Mouse (Mus musculus) kidney, postnatal 0 days (tissue): ENCODE measurements around the gene Mad2l2. TPM values are rescaled to one million over a fixed set of nuclear protein-coding genes. Genes with fewer than 3 reads are reported as not detected.

ENCODE experiments used
- ATAC-seq: fragments of 200-750 bp; cut with Nextera tagmentation; replicated peaks from 2 replicates; pipeline ENCODE4 v1.8.0; 2017; ENCODE audit warnings: low read depth, moderate number of reproducible peaks, moderate TSS enrichment, moderate library complexity; ENCODE audit not compliant: low FRiP score
- DNase-seq: peaks from one replicate; pipeline ENCODE4 v3.0.0-alpha.2; 2016; ENCODE audit warnings: low spot score
- H3K27ac ChIP-seq: fragments of 300-500 bp; sonication (generic); 2 replicates; pipeline ENCODE4 v1.5.1; 2014; ENCODE audit warnings: mild to moderate bottlenecking
- H3K27me3 ChIP-seq: fragments of 300-500 bp; sonication (generic); 2 replicates; pipeline ENCODE4 v1.6.1; 2014; ENCODE audit warnings: low read length, mixed read lengths; ENCODE audit not compliant: insufficient read depth
- H3K36me3 ChIP-seq: fragments of 300-500 bp; sonication (generic); 2 replicates; pipeline ENCODE4 v1.6.1; 2014; ENCODE audit warnings: low read length, mixed read lengths; ENCODE audit not compliant: insufficient read depth
- H3K4me1 ChIP-seq: fragments of 300-500 bp; sonication (generic); replicated peaks from 2 replicates; pipeline ENCODE4 v1.6.1; 2014; ENCODE audit warnings: antibody characterized with exemption, low read length, mixed read lengths; ENCODE audit not compliant: insufficient read depth
- H3K4me2 ChIP-seq: fragments of 300-500 bp; sonication (generic); 2 replicates; pipeline ENCODE4 v1.6.1; 2014; ENCODE audit warnings: mild to moderate bottlenecking, low read length, moderate library complexity, mixed read lengths
- H3K4me3 ChIP-seq: fragments of 300-500 bp; sonication (generic); replicated peaks from 2 replicates; pipeline ENCODE4 v1.5.1; 2014; ENCODE audit warnings: low read depth, low read length
- H3K9ac ChIP-seq: fragments of 300-500 bp; sonication (generic); 2 replicates; pipeline ENCODE4 v1.6.1; 2014; ENCODE audit warnings: low read depth, low read length
- H3K9me3 ChIP-seq: fragments of 300-500 bp; sonication (generic); replicated peaks from 2 replicates; pipeline ENCODE4 v1.6.1; 2016; ENCODE audit warnings: low read length, inconsistent platforms, mixed read lengths
- CTCF ChIP-seq: IDR thresholded peaks from 2 replicates; pipeline ENCODE4 v1.5.1; 2016; ENCODE audit warnings: antibody characterized with exemption, low read depth, mild to moderate bottlenecking, moderate library complexity
- WGBS: fragments of 180-500 bp; shearing (Covaris S2); extraction: QIAGEN DNeasy Blood & Tissue Kit; methylation state at CpG from one replicate; pipeline ENCODE4 v1.1.7; 2014; 5-methylcytosine and 5-hydroxymethylcytosine counted together
- polyA plus RNA-seq: library from polyadenylated mRNA; unstranded; fragments of >200 nt; fragmentation: Nextera tagmentation; extraction: Ambion mirVana; gene quantifications from 2 replicates; pipeline ENCODE4 v1.2.1, GENCODE M21; 2015

The Mad2l2 gene
- polyA plus RNA-seq, 1 experiment from 2014 or later = 73.1 TPM

GRCm38 (mm10) chr4:148092551-148093271 lies 37.5 kb upstream of the Mad2l2 start:
- DNase-seq = no peak
- no peak overlapping the region for H3K4me2 ChIP-seq
- ATAC-seq = no peak
- H3K27ac ChIP-seq = no peak overlapping the region
- H3K4me1 ChIP-seq = no peaks in the 10 kb centered on the region
- H3K9ac ChIP-seq = no peak overlapping the region
- H3K36me3 ChIP-seq = no peaks in the 10 kb centered on the region
- no peaks in the 10 kb centered on the region for H3K27me3 ChIP-seq
- no peaks in the 10 kb centered on the region for H3K9me3 ChIP-seq
- no peak overlapping the region for H3K4me3 ChIP-seq
- 90% methylated on average over 11 of the region's 11 CpGs for WGBS
- no peak for TF ChIP-seq CTCF

- 84% methylated on average over 5 of the region's 5 CpGs for WGBS
- ATAC-seq = no peak
- H3K9ac ChIP-seq = no peak overlapping the region
Measured at GRCm38 (mm10) chr4:148094161-148094560, 36.0 kb upstream of the Mad2l2 start.

GRCm38 (mm10) chr4:148095081-148095480 lies 35.1 kb upstream of the Mad2l2 start:
- Histone ChIP-seq H3K4me1 (no peaks in the 10 kb centered on the region), H3K27me3 (no peaks in the 10 kb centered on the region), H3K36me3 (no peaks in the 10 kb centered on the region), H3K9me3 (no peaks in the 10 kb centered on the region), H3K9ac (no peak overlapping the region), H3K27ac (no peak overlapping the region), H3K4me2 (no peak overlapping the region), H3K4me3 (no peak overlapping the region)
- DNase-seq = no peak
- WGBS = 74% methylated on average over 4 of the region's 4 CpGs
- no peak for ATAC-seq
- no peak for TF ChIP-seq CTCF

More at GRCm38 (mm10) chr4:148094161-148094560, 36.0 kb upstream of the Mad2l2 start:
- DNase-seq = peak; percentile 11
- Histone ChIP-seq H3K9me3 (no peaks in the 10 kb centered on the region), H3K4me1 (no peaks in the 10 kb centered on the region), H3K4me3 (no peak overlapping the region), H3K27ac (no peak overlapping the region), H3K36me3 (no peaks in the 10 kb centered on the region), H3K27me3 (no peaks in the 10 kb centered on the region), H3K4me2 (no peak overlapping the region)
- TF ChIP-seq CTCF = peak; percentile 22; the same call in 1 of the 2 replicates

- Histone ChIP-seq H3K9me3 (no peaks in the 10 kb centered on the region), H3K9ac (no peak overlapping the region), H3K27ac (no peak overlapping the region), H3K27me3 (no peaks in the 10 kb centered on the region), H3K4me3 (no peak overlapping the region), H3K4me1 (no peaks in the 10 kb centered on the region), H3K36me3 (no peaks in the 10 kb centered on the region), H3K4me2 (no peak overlapping the region)
- WGBS = 88% methylated on average over 2 of the region's 2 CpGs
- no peak for TF ChIP-seq CTCF
- no peak for DNase-seq
- ATAC-seq = no peak
Measured at GRCm38 (mm10) chr4:148097936-148098335, 32.2 kb upstream of the Mad2l2 start.

GRCm38 (mm10) chr4:148098666-148099065 lies 31.5 kb upstream of the Mad2l2 start:
- H3K4me2 ChIP-seq = no peak overlapping the region
- 65% methylated on average over 3 of the region's 3 CpGs for WGBS

GRCm38 (mm10) chr4:148101801-148102527 lies 28.2 kb upstream of the Mad2l2 start:
- Histone ChIP-seq H3K9ac (peak overlapping the region; percentile 40; the same call in 1 of the 2 replicates), H3K9me3 (no peaks in the 10 kb centered on the region), H3K27ac (no peak overlapping the region), H3K4me1 (no peaks in the 10 kb centered on the region), H3K27me3 (no peaks in the 10 kb centered on the region), H3K36me3 (no peaks in the 10 kb centered on the region), H3K4me2 (peak overlapping the region; percentile 61), H3K4me3 (peak overlapping the region; percentile 9; the same call in 1 of the 2 replicates)
- ATAC-seq (peak; percentile 77), DNase-seq (peak; percentile 74)
- WGBS = 17% methylated on average over 29 of the region's 29 CpGs
- TF ChIP-seq CTCF = peak; percentile 69

More at GRCm38 (mm10) chr4:148098666-148099065, 31.5 kb upstream of the Mad2l2 start:
- TF ChIP-seq CTCF = no peak
- DNase-seq (no peak), ATAC-seq (no peak)
- H3K4me1 ChIP-seq = no peaks in the 10 kb centered on the region
- H3K4me3 ChIP-seq = no peak overlapping the region
- no peaks in the 10 kb centered on the region for H3K9me3 ChIP-seq
- H3K9ac ChIP-seq = no peak overlapping the region
- no peaks in the 10 kb centered on the region for H3K36me3 ChIP-seq
- no peak overlapping the region for H3K27ac ChIP-seq
- H3K27me3 ChIP-seq = no peaks in the 10 kb centered on the region
